Mouse (Mus musculus) forebrain, embryonic 10.5 days (tissue): ENCODE measurements at regions not wholly inside any gene's neighbourhood (a gene's known extent, or its start where the extent isn't known, plus 50 kb on each side); places are given as distances from the start of the nearest gene placed in this dataset.

Experiments
- DNase-seq: peaks from one replicate; pipeline ENCODE4 v3.0.0-alpha.2; 2017; ENCODE audit warnings: low spot score; ENCODE audit errors: extremely low spot score
- H3K27ac ChIP-seq: fragments of 300-500 bp; sonication (generic); 2 replicates; pipeline ENCODE4 v1.5.1; 2016; ENCODE audit warnings: mild to moderate bottlenecking
- H3K27me3 ChIP-seq: fragments of 300-500 bp; sonication (generic); 2 replicates; pipeline ENCODE4 v1.6.1; 2016; ENCODE audit warnings: mild to moderate bottlenecking; ENCODE audit not compliant: poor library complexity, severe bottlenecking
- H3K36me3 ChIP-seq: fragments of 300-500 bp; sonication (generic); replicated peaks from 2 replicates; pipeline ENCODE4 v1.6.1; 2016; ENCODE audit warnings: mild to moderate bottlenecking, moderate library complexity
- H3K4me1 ChIP-seq: fragments of 300-500 bp; sonication (generic); 2 replicates; pipeline ENCODE4 v1.6.1; 2016
- H3K4me3 ChIP-seq: fragments of 300-500 bp; sonication (generic); 2 replicates; pipeline ENCODE4 v1.5.1; 2016; ENCODE audit warnings: mild to moderate bottlenecking, moderate library complexity
- H3K9me3 ChIP-seq: fragments of 300-500 bp; sonication (generic); 2 replicates; pipeline ENCODE4 v1.6.1; 2016; ENCODE audit warnings: mild to moderate bottlenecking, moderate library complexity
- WGBS: fragments of 180-500 bp; shearing (Covaris S2); methylation state at CpG from one replicate; pipeline ENCODE4 v1.1.7; 2016; 5-methylcytosine and 5-hydroxymethylcytosine counted together

DNA sequence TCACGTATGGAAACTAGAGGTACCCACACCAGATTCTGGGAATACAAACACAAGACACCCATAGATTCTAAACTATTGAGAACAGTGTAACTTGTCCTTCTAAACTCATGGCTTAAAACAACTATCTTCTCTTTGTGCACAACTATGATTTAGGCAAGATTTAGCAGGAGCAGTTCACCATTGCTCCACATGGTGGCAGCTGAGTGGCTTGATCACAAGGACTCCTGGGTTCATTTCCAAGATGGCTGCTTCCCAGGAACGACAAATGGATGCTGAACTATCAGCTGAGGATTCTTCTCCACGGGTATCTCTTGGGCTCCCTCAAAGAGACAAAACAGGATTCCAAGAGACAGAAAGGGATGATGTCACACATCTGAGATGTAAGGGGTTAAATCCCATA lies 251.5 kb downstream of the Sp3 start:
- H3K9me3 ChIP-seq = no peaks in the 10 kb centered on the region
- no peak overlapping the region for H3K4me3 ChIP-seq
- DNase-seq = peak; percentile 46
- H3K36me3 ChIP-seq = no peaks in the 10 kb centered on the region
- 57% methylated on average over 3 of the region's 3 CpGs for WGBS
- no peaks in the 10 kb centered on the region for H3K27me3 ChIP-seq
- no peak overlapping the region for H3K27ac ChIP-seq
- no peaks in the 10 kb centered on the region for H3K4me1 ChIP-seq

- 84% methylated on average over 3 of the region's 3 CpGs for WGBS
- DNase-seq = no peak
- H3K36me3 ChIP-seq = no peaks in the 10 kb centered on the region
Observed at GRCm38 (mm10) chr2:72733371-72733770, 246.9 kb downstream of the Sp3 start.

DNA sequence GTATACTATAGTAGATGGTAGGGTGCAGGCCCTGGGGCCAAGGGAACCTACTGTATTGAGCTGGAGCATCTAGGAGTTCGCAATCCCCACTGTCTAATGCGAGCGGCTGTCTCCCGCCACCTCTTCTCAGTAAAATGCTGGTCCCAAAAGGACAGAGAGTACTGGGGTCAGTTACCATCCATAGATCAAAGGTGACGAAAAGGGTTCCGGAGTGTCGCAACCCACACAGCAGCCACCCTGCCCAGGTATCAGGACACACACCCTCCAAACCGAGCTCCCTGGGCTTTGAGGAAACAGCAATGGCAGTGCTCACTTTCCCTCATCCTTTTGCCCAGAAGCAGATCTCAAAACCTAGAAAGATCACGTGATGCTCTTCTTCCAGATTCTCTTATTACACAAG lies 245.2 kb downstream of the Sp3 start:
- Histone ChIP-seq H3K27me3 (no peaks in the 10 kb centered on the region), H3K27ac (no peak overlapping the region), H3K9me3 (no peaks in the 10 kb centered on the region), H3K36me3 (no peaks in the 10 kb centered on the region), H3K4me1 (no peaks in the 10 kb centered on the region), H3K4me3 (no peak overlapping the region)
- WGBS = 95% methylated on average over 9 of the region's 9 CpGs
- no peak for DNase-seq

More at GRCm38 (mm10) chr2:72733371-72733770, 246.9 kb downstream of the Sp3 start:
- H3K27ac ChIP-seq = no peak overlapping the region
- no peak overlapping the region for H3K4me3 ChIP-seq
- H3K27me3 ChIP-seq = no peaks in the 10 kb centered on the region
- H3K9me3 ChIP-seq = no peaks in the 10 kb centered on the region
- no peaks in the 10 kb centered on the region for H3K4me1 ChIP-seq

- Histone ChIP-seq H3K4me3 (no peak overlapping the region), H3K4me1 (peaks cover 6% of the 10 kb centered on the region; the same call in 1 of the 2 replicates), H3K36me3 (no peaks in the 10 kb centered on the region), H3K9me3 (no peaks in the 10 kb centered on the region), H3K27me3 (no peaks in the 10 kb centered on the region), H3K27ac (no peak overlapping the region)
- WGBS = 87% methylated on average over 3 of the region's 3 CpGs
- DNase-seq = no peak
Observed at GRCm38 (mm10) chr2:72736685-72737084, 243.6 kb downstream of the Sp3 start.

- H3K4me3 ChIP-seq = no peak overlapping the region
- 81% methylated on average over 22 of the region's 22 CpGs for WGBS
Observed at GRCm38 (mm10) chr2:72740391-72741361, 239.6 kb downstream of the Sp3 start.

GRCm38 (mm10) chr2:72741746-72742145 lies 238.5 kb downstream of the Sp3 start:
- Histone ChIP-seq H3K4me1 (peaks cover 11% of the 10 kb centered on the region), H3K9me3 (no peaks in the 10 kb centered on the region), H3K27ac (no peak overlapping the region), H3K36me3 (no peaks in the 10 kb centered on the region), H3K27me3 (no peaks in the 10 kb centered on the region), H3K4me3 (no peak overlapping the region)
- DNase-seq = no peak
- 92% methylated on average over 5 of the region's 5 CpGs for WGBS

More at GRCm38 (mm10) chr2:72740391-72741361, 239.6 kb downstream of the Sp3 start:
- no peak for DNase-seq
- Histone ChIP-seq H3K9me3 (no peaks in the 10 kb centered on the region), H3K4me1 (peaks cover 6% of the 10 kb centered on the region; the same call in 1 of the 2 replicates), H3K36me3 (no peaks in the 10 kb centered on the region), H3K27ac (no peak overlapping the region), H3K27me3 (no peaks in the 10 kb centered on the region)

- no peaks in the 10 kb centered on the region for H3K36me3 ChIP-seq
- no peak overlapping the region for H3K27ac ChIP-seq
- H3K4me3 ChIP-seq = no peak overlapping the region
- H3K4me1 ChIP-seq = peaks cover 11% of the 10 kb centered on the region
- no peaks in the 10 kb centered on the region for H3K27me3 ChIP-seq
- 91% methylated on average over 3 of the region's 3 CpGs for WGBS
- DNase-seq = no peak
- H3K9me3 ChIP-seq = no peaks in the 10 kb centered on the region
Observed at GRCm38 (mm10) chr2:72743651-72744050, 236.6 kb downstream of the Sp3 start.

DNA sequence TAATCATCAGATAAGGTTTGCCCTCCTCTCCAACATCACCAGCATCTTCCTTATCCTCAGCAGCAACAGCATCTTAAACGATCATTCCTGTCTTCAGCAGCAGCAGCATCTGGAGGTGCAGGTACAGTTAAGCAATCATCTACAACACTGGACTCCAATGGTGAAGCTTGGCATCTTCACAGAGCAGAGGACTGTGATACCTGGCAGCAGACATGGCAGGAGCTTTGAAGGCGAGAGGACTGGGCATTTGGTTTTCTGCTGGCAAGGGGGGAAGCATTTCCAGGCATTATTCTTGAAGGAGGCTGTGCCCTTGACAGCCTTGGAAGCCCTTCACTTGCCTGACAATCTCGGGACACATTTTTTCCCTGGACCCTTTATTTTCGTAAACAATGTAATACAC lies 235.3 kb downstream of the Sp3 start:
- Histone ChIP-seq H3K27me3 (no peaks in the 10 kb centered on the region), H3K4me3 (no peak overlapping the region), H3K4me1 (peaks cover 11% of the 10 kb centered on the region), H3K9me3 (no peaks in the 10 kb centered on the region), H3K36me3 (no peaks in the 10 kb centered on the region), H3K27ac (no peak overlapping the region)
- no peak for DNase-seq
- WGBS = 79% methylated on average over 4 of the region's 4 CpGs

DNA sequence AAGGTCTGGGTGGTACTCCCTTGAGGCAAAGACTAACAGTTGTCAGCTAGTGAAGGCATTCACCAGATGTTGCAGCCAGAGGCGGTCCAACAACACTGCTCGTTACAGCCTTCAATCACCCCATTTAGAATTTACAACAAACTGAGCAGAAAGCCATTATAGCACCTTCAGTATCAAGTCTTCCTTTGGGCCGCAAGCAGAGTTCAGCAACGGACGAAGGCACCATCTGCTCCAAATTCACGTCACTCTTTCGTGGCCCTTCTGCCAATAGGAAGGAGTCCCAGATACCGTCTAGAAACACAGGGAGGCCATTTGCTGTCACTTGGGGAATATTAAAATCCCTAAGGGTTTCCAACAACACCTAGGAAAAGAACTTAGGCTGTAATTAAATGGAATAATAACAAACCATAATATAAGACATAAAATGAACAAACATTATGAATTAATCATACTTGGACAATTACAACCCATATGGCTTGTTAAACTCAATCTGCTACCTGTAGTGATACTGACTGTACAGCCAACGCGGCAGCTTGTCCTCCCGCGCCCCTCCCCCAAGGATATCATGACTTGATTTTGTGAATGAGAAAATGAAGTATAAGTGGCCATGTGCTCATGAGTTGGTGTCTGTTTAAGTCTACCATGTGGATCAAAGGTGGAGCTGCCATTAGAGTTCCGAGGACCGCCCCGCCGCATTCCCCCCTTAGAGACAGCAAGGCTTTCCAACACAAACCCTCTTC lies 233.6 kb downstream of the Sp3 start:
- Histone ChIP-seq H3K9me3 (no peaks in the 10 kb centered on the region), H3K36me3 (no peaks in the 10 kb centered on the region), H3K27ac (no peak overlapping the region), H3K4me3 (no peak overlapping the region), H3K4me1 (peaks cover 5% of the 10 kb centered on the region; the same call in 1 of the 2 replicates), H3K27me3 (no peaks in the 10 kb centered on the region)
- 85% methylated on average over 16 of the region's 16 CpGs for WGBS
- DNase-seq = no peak

GRCm38 (mm10) chr2:72747299-72747698 lies 232.9 kb downstream of the Sp3 start:
- H3K36me3 ChIP-seq = no peaks in the 10 kb centered on the region
- H3K9me3 ChIP-seq = no peaks in the 10 kb centered on the region
- DNase-seq = no peak
- WGBS = 90% methylated on average over 5 of the region's 5 CpGs
- no peak overlapping the region for H3K4me3 ChIP-seq
- H3K4me1 ChIP-seq = peaks cover 5% of the 10 kb centered on the region; the same call in 1 of the 2 replicates
- no peak overlapping the region for H3K27ac ChIP-seq
- no peaks in the 10 kb centered on the region for H3K27me3 ChIP-seq

DNA sequence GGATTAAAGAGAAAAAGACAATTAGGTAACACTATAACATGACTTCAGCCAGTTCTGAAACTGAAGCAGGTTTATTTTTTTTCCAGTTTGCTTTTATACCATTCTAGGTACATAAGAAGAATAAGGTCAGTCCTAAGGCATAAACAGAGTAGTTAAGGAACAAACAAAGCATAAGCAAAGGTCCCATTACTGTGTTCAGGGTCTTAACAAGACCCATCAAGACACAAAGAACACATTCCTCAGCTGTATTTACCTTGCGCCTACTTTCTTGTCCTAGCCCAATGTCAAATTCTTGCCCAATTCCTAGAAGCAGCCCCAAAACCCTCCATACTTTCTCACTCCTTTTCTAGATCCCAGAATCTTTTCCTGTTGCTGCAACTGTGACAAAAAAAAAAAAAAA lies 230.8 kb downstream of the Sp3 start:
- Histone ChIP-seq H3K4me3 (no peak overlapping the region), H3K4me1 (peaks cover 5% of the 10 kb centered on the region; the same call in 1 of the 2 replicates), H3K9me3 (no peaks in the 10 kb centered on the region), H3K27me3 (no peaks in the 10 kb centered on the region), H3K36me3 (no peaks in the 10 kb centered on the region), H3K27ac (no peak overlapping the region)
- no peak for DNase-seq
- WGBS = 100% methylated on average over 1 of the region's 1 CpGs

- 74% methylated on average over 1 of the region's 1 CpGs for WGBS
- Histone ChIP-seq H3K4me1 (0 out of 2 replicates have a peak, but pooled peaks cover 2% of the 10 kb centered on the region), H3K27ac (no peak overlapping the region), H3K9me3 (no peaks in the 10 kb centered on the region), H3K4me3 (no peak overlapping the region), H3K36me3 (no peaks in the 10 kb centered on the region), H3K27me3 (no peaks in the 10 kb centered on the region)
- no peak for DNase-seq
Observed at GRCm38 (mm10) chr2:72751441-72751840, 228.8 kb downstream of the Sp3 start.
